In the genomic region with DNA sequence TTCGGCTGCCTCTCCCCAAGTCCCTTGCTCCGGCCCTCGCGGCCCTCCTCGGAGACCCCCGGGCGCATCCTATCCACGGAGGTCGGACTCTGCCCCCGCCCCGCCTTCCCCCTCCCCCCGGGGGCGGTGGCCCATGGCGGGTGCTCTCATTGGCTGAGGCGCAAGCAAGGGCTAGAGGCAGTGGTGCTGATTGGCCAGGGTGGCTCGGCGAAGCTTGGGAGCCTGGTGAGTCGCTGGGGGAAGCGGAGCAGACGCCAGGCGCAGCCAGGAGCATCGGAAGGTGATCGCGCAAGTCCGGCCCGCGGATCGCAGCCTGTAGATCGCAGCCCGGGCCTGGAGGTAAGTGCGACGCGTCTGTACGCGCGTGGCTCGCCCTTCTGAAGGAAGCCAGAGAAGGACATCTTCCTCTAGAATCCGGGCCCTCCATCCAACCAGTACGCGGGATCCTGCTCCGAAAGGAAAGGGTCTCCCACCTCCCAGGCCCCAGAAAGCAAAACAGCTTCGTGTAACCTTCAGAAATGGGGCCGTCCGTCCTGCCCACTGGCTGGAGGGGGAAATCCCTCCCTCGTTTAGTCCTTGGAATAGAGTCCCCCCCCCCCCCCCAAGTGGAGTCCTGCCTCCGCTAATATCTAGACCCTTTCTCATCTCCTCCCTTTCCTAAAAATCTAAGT, we compare ENCODE assay signal across 8 mouse cellular contexts. TPM values are rescaled to one million over a fixed set of nuclear protein-coding genes. Genes with fewer than 3 reads are reported as not detected.
DNase-seq lines count a peak whose midpoint lies in the region; TF ChIP-seq lines count a peak whose summit lies in the region.

Gene Abat (plus strand): TSS at position 194 of the 671 bp plus-strand sequence.

- peak; percentile 96 for DNase-seq in MN1 (ENCODE audit: low spot score)
- peak; percentile 94 for DNase-seq in cerebellum, adult 9-10 months
- peak; percentile 95 to 96 for DNase-seq in frontal cortex, postnatal 10 days (ENCODE audit: low spot score in 2 of 2)
- peak; percentile 96 for DNase-seq in hindbrain, embryonic 10.5 days (ENCODE audit: low spot score)
- DNase-seq in layer of hippocampus, adult 8-10 months (ENCODE audit: low spot score in 2 of 2) = peak; percentile 94
- DNase-seq in lung, adult 2 months = peak; percentile 79
- peak; percentile 96 for DNase-seq in ovary, adult 18-20 months (ENCODE audit: low spot score)
- DNase-seq in thymus, postnatal 10 days (ENCODE audit: low spot score in 2 of 2) = peak; percentile 66 to 67

- peak within 1 kb of the TSS; percentile 66 for H3K4me3 ChIP-seq in hindbrain, embryonic 10.5 days
- peak within 1 kb of the TSS; percentile 75 for H3K4me3 ChIP-seq in lung, adult 2 months (replicated peaks; ENCODE audit: extremely low read depth, low read depth, low read length)

- no peaks in the 10 kb centered on the region for H3K36me3 ChIP-seq in hindbrain, embryonic 10.5 days

- no peaks in the 10 kb centered on the region for H3K9me3 ChIP-seq in hindbrain, embryonic 10.5 days

- H3K27ac ChIP-seq in hindbrain, embryonic 10.5 days = peak within 1 kb of the TSS; percentile 75

- under 1% methylated on average over 46 of the region's 46 CpGs for WGBS in hindbrain, embryonic 10.5 days
- 2% methylated on average over 46 of the region's 46 CpGs for WGBS in lung, adult 2 months

- H3K27me3 ChIP-seq in hindbrain, embryonic 10.5 days (ENCODE audit: insufficient read depth, poor library complexity, severe bottlenecking) = peaks cover 36% of the 10 kb centered on the region

- peaks cover 23% of the 10 kb centered on the region for H3K4me1 ChIP-seq in hindbrain, embryonic 10.5 days (replicated peaks)
- H3K4me1 ChIP-seq in lung, adult 2 months (ENCODE audit: control insufficient read depth, insufficient read depth, low read length) = no peaks in the 10 kb centered on the region

- peak; percentile 64; the same call in 1 of the 2 replicates for TF ChIP-seq POLR2A in lung, adult 2 months (IDR thresholded peaks at IDR 0.05; ENCODE audit: borderline replicate concordance, extremely low read depth, low read depth, low read length)

- TF ChIP-seq CTCF in lung, adult 2 months (IDR thresholded peaks at IDR 0.05; ENCODE audit: insufficient read depth, low read length) = no peak

RNA-seq across cellular contexts. Expression of gene Abat, which starts in this region (rescaled TPM):
- polyA plus RNA-seq in hindbrain, embryonic 10.5 days (2016; fragmentation: Nextera tagmentation; extraction: Ambion mirVana) = 22.7 and 27.2 TPM in 2 replicates
- total RNA-seq in layer of hippocampus, adult 8-10 months (2022) = 100 to 1,000 TPM; 127 to 163 (median 143) TPM
- 3.2 and 4.2 TPM in 2 replicates for polyA plus RNA-seq in lung, adult 2 months (2012; rRNA removed)

Comparison
In these comparisons a context has a peak if more than half of its experiments do, and no peak if none do; other contexts are left out.
1. Peak in every context shown above with its lines: DNase-seq, H3K4me3 ChIP-seq and H3K27ac ChIP-seq.